Mouse (Mus musculus): ENCODE measurements around the gene Snx27. TPM values are rescaled to one million over a fixed set of nuclear protein-coding genes. Genes with fewer than 3 reads are reported as not detected.

The Snx27 gene
- 35.5 and 36.2 TPM in 2 replicates for polyA plus RNA-seq (2015; fragmentation: Nextera tagmentation; extraction: Ambion mirVana)

DNA sequence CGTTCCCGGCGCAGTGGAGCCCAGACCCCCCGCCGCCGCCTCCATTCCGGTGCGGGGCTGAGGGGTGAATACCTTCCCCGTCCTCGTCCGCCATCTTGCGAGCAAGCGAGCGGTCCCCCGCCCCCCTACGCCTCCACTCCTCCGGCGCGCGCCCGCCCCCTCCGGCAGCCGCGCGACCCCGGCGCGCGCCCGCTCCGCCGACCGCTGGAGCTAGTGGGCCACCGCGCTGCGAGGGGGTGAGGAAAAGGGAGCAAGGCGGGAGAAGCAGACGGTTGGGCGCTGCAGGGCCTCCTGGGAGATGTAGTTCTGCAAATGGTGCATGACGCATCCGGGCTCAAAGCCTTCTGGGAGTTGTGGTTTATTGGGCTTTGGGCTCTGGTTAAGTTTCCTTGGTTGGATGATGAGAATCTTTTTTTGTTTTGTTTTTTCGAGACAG lies at the start of gene Snx27:
Gene Snx27 (minus strand): TSS at position 261 of the 436 bp plus-strand sequence.
- Histone ChIP-seq H3K4me3 (replicated peaks) (peak within 1 kb of the TSS; percentile 85), H3K4me2 (replicated peaks) (peak within 1 kb of the TSS; percentile 80), H3K36me3 (no peaks in the 10 kb centered on the region), H3K9ac (peak within 1 kb of the TSS; percentile 88), H3K4me1 (replicated peaks) (peaks cover 9% of the 10 kb centered on the region; the same call in 1 of the 2 replicates), H3K9me3 (no peaks in the 10 kb centered on the region), H3K27me3 (replicated peaks) (no peaks in the 10 kb centered on the region), H3K27ac (peak within 1 kb of the TSS; percentile 81)
- peak; percentile 98 for ATAC-seq
- WGBS, result 0% methylated on average over 41 of the region's 42 CpGs

DNA sequence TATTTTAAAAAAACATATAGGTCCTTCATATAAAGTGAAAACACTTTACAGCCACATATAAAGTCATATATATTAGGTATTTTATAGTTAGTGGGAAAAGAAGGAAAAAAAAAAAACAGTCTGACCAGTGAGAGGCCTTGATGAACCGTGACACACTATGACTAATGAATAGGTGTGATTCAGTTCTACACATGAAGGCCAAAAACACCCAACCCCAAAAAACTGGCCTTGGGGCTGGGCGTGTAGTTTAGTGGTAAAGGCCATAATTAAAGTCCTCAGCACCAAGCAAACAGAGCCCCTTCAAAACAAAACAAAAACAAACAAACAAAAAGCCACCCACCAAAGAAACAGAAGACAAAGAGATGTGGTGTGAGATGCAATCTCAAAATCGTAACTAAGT lies 47.4 kb upstream of the Snx27 start:
- no peak overlapping the region for H3K4me2 ChIP-seq (replicated peaks)
- no peaks in the 10 kb centered on the region for H3K9me3 ChIP-seq
- ATAC-seq, result no peak
- no peak overlapping the region for H3K9ac ChIP-seq
- no peak overlapping the region for H3K4me3 ChIP-seq (replicated peaks)
- no peak overlapping the region for H3K27ac ChIP-seq
- no peaks in the 10 kb centered on the region for H3K36me3 ChIP-seq
- WGBS, result 86% methylated on average over 3 of the region's 3 CpGs
- no peaks in the 10 kb centered on the region for H3K27me3 ChIP-seq (replicated peaks)
- no peaks in the 10 kb centered on the region for H3K4me1 ChIP-seq (replicated peaks)

DNA sequence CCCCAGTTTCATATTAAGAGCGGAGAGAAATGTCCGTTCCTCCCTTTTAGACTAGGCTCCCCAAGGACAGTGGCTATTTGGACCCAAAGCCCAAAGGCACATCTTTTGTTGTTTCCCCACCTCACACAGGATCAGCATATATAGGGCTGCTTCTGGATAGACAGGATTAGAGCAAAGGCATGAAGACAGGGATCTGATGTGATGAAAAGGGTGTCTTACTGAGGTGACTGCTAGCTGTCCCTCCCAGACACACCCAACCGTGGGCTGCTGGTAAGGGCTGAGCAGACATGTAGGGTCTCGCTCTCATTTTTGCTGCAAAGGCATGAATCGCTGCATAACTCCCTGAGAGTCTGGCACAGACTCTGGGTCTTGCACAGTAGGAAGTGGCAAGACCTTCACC lies 46.2 kb upstream of the Snx27 start:
- no peak overlapping the region for H3K4me3 ChIP-seq (replicated peaks)
- no peak for ATAC-seq
- H3K27ac ChIP-seq, result no peak overlapping the region
- no peak overlapping the region for H3K9ac ChIP-seq
- H3K4me1 ChIP-seq (replicated peaks), result no peaks in the 10 kb centered on the region
- H3K9me3 ChIP-seq, result no peaks in the 10 kb centered on the region
- H3K27me3 ChIP-seq (replicated peaks), result no peaks in the 10 kb centered on the region
- WGBS, result 97% methylated on average over 5 of the region's 5 CpGs
- H3K36me3 ChIP-seq, result no peaks in the 10 kb centered on the region
- H3K4me2 ChIP-seq (replicated peaks), result no peak overlapping the region

DNA sequence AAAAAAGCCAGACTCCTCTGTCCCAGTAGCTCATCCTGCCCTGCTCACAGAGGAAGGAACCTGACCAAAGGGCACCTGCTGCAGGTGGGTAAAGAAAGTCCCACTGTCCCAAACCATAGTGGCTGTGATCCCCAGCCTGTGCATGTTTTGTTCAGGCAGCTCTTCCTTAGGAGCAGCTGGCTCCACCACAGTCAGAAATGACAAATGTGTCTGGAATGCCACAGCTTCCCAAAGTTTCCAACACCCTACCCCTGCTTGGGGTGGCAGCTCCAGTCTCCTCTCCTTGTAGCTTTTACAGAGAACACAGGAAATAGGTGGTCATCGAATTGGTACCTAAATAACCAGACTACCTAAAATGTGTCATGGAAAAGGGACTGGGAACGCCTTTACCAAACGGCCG lies 41.8 kb upstream of the Snx27 start:
- Histone ChIP-seq H3K36me3 (no peaks in the 10 kb centered on the region), H3K27ac (no peak overlapping the region), H3K27me3 (replicated peaks) (no peaks in the 10 kb centered on the region), H3K4me2 (replicated peaks) (no peak overlapping the region), H3K4me1 (replicated peaks) (0 out of 2 replicates have a peak, but pooled peaks cover 4% of the 10 kb centered on the region), H3K4me3 (replicated peaks) (no peak overlapping the region), H3K9ac (no peak overlapping the region), H3K9me3 (no peaks in the 10 kb centered on the region)
- 90% methylated on average over 4 of the region's 4 CpGs for WGBS
- ATAC-seq, result no peak

DNA sequence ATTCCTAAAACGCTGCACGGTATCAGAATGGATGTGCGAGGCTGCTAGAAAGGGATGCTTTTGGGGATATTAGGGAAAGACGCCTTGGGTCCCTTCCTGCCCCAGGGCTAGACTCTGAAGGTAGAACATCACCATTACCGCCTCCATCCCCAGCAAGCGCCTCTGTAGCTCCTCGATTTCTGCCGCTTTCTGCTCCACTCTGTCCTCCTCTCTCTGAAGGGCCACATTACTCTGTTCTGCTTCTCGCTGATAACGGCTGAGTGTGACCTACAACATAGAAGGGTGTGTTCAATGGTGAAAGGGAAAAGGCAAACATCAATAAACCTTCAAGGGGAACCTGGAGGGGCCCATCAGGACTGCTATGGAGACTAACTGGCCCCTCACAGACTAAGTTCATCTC lies 40.0 kb upstream of the Snx27 start:
- Histone ChIP-seq H3K4me2 (replicated peaks) (no peak overlapping the region), H3K9me3 (no peaks in the 10 kb centered on the region), H3K4me3 (replicated peaks) (no peak overlapping the region), H3K4me1 (replicated peaks) (0 out of 2 replicates have a peak, but pooled peaks cover 4% of the 10 kb centered on the region), H3K27ac (0 out of 2 replicates have a peak overlapping the region, but pooled peaks have one; percentile 19), H3K36me3 (no peaks in the 10 kb centered on the region), H3K9ac (no peak overlapping the region), H3K27me3 (replicated peaks) (no peaks in the 10 kb centered on the region)
- ATAC-seq, result peak; percentile 6; the same call in 1 of the 2 replicates
- 82% methylated on average over 10 of the region's 10 CpGs for WGBS

DNA sequence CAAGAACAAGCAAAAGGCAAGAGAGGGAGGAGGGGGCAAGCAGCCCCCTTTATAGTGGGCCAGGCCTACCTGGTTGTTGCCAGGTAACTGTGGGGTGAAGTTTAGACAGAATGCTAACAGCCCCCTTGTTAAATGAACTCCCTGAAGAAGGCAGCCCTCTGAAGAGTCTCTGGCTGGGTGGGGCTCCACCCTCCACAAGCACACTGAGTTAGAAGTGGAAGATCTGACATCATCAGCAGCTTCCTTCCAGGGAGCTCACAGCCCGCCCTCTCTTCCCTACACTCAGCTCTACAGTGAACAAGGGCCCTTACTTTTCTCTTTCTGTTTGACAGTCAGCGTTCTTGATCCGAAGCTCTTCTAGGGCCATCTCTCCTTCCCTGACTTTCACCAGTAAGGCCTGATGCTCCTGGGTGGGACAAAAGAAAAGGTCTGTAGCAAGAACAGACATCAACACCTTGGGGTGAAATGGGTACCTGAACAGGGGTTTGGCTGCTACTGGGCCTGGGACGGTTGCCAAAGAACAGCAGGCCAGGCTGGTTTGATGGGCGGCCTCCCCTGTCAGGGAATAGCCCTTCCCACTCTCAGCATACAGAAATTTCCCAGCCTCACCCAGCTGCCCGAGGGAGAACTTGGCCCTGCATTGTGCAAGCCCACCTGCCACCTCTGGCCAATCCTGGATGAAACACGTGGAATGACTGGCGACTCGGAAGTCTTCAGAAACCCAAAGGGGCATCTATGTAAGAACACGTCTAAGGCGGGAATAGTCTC lies 39.4 kb upstream of the Snx27 start:
- WGBS, result 80% methylated on average over 11 of the region's 11 CpGs
- no peak overlapping the region for H3K4me3 ChIP-seq (replicated peaks)
- ATAC-seq, result peak; percentile 73
- no peak overlapping the region for H3K9ac ChIP-seq
- H3K27ac ChIP-seq, result 0 out of 2 replicates have a peak overlapping the region, but pooled peaks have one; percentile 19
- no peaks in the 10 kb centered on the region for H3K9me3 ChIP-seq
- H3K27me3 ChIP-seq (replicated peaks), result no peaks in the 10 kb centered on the region
- no peaks in the 10 kb centered on the region for H3K36me3 ChIP-seq
- no peak overlapping the region for H3K4me2 ChIP-seq (replicated peaks)
- 0 out of 2 replicates have a peak, but pooled peaks cover 4% of the 10 kb centered on the region for H3K4me1 ChIP-seq (replicated peaks)

DNA sequence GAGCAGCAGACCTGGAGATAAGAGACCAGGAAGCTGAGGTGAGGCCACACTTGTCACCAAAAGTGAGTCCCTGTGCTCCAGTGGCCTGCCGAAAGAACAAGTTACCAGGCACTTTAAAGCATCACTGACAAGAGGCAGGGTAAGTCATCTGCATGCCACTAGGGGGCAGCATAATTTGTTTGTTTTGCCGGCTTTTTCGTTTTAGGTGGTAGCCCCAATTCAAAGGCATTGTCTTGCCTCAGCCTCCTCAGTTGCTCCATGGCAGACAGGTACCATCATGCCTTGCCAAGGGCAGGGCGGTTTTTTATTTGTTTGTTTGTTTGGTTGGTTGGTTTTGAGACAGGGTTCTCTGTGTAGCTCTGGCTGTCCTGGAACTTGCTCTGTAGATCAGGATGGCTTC lies 34.2 kb upstream of the Snx27 start:
- H3K9ac ChIP-seq, result no peak overlapping the region

DNA sequence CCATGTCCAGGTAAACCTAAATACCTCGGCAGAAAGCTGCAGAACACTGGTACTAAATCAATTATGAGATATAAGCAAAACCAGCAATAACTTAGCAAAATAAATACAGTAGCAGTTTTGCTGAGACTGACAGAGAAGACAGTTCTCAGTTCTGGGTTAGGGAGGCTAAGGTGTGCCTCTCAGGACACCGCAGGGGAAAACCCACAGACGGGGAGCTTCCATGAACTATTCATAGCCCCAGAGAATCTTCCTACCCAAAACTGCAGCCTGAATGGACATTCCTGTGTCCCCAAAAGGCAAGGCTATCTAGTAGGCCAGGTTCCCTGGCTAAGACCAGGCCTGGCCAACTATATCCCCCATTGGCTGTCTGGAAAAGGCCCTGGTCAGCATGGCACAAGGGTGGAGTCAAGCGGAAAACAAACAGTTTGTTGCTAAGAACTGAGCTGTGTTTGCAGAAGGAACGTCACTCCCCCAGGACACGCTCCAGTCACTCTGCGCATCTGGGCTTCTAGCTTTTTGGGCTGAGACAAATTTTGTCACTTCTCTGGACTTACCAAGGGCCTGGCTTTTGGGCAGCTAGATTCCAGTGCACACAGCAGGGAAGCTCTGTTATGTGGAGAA lies 30.9 kb upstream of the Snx27 start:
- Histone ChIP-seq H3K27ac (no peak overlapping the region), H3K9me3 (no peaks in the 10 kb centered on the region), H3K4me2 (replicated peaks) (no peak overlapping the region), H3K27me3 (replicated peaks) (no peaks in the 10 kb centered on the region), H3K9ac (no peak overlapping the region), H3K4me3 (replicated peaks) (no peak overlapping the region), H3K36me3 (no peaks in the 10 kb centered on the region), H3K4me1 (replicated peaks) (no peaks in the 10 kb centered on the region)
- ATAC-seq, result no peak
- 77% methylated on average over 7 of the region's 7 CpGs for whole genome bisulfite sequencing

More for the DNA sequence above, 34.2 kb upstream of the Snx27 start:
- no peak overlapping the region for H3K27ac ChIP-seq
- H3K4me1 ChIP-seq (replicated peaks), result no peaks in the 10 kb centered on the region
- 75% methylated on average over 4 of the region's 4 CpGs for WGBS
- H3K27me3 ChIP-seq (replicated peaks), result no peaks in the 10 kb centered on the region
- H3K4me2 ChIP-seq (replicated peaks), result no peak overlapping the region
- no peak for ATAC-seq
- no peaks in the 10 kb centered on the region for H3K36me3 ChIP-seq
- H3K4me3 ChIP-seq (replicated peaks), result no peak overlapping the region
- no peaks in the 10 kb centered on the region for H3K9me3 ChIP-seq

DNA sequence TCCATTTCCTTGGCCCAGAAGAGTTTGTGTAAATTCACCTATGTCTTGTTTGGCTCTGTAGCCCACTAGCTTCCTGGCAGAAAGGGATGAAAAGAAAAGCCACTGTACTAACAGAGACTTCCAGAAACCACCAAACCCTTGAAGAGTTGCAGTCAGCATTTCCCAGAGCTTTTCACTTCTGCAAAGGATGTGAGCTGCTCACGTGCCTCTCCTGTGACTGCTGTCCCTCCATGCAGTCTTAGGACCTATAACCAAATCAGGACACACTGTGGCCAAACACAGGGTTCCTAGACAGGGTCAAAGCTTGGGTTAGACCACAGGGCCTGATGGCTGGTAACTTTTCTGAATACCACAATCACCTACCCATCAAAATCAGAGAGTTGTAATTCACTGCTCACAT lies 29.8 kb upstream of the Snx27 start:
- no peak overlapping the region for H3K27ac ChIP-seq
- ATAC-seq, result no peak
- WGBS, result 68% methylated on average over 1 of the region's 1 CpGs

DNA sequence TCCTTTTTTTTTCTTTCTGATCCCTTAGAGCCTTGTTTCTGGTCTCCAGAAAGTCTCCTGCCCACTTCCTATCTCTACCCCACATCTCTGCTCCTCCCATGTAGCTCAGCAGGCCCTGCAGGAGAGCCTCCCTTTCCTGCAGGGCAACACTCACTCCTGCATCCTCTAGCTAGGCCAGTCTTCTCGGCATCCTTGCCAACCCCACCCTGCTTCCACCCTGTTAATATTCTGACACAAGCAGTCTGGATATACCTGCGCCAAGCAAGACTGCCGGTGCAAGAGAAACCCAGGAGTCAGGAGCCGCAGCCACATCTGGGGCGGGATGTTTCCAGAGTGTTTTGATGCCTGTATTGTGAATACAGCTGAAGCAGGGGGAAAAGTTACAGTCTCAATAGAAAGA lies 29.3 kb upstream of the Snx27 start:
- H3K4me1 ChIP-seq (replicated peaks), result no peaks in the 10 kb centered on the region
- no peak for ATAC-seq
- H3K9ac ChIP-seq, result no peak overlapping the region
- no peak overlapping the region for H3K4me2 ChIP-seq (replicated peaks)
- no peaks in the 10 kb centered on the region for H3K36me3 ChIP-seq
- H3K4me3 ChIP-seq (replicated peaks), result no peak overlapping the region
- no peak overlapping the region for H3K27ac ChIP-seq
- no peaks in the 10 kb centered on the region for H3K27me3 ChIP-seq (replicated peaks)
- 70% methylated on average over 5 of the region's 5 CpGs for WGBS
- no peaks in the 10 kb centered on the region for H3K9me3 ChIP-seq

More for the DNA sequence above, 29.8 kb upstream of the Snx27 start:
- Histone ChIP-seq H3K4me3 (replicated peaks) (no peak overlapping the region), H3K9me3 (no peaks in the 10 kb centered on the region), H3K4me1 (replicated peaks) (no peaks in the 10 kb centered on the region), H3K4me2 (replicated peaks) (no peak overlapping the region), H3K27me3 (replicated peaks) (no peaks in the 10 kb centered on the region), H3K36me3 (no peaks in the 10 kb centered on the region), H3K9ac (no peak overlapping the region)

DNA sequence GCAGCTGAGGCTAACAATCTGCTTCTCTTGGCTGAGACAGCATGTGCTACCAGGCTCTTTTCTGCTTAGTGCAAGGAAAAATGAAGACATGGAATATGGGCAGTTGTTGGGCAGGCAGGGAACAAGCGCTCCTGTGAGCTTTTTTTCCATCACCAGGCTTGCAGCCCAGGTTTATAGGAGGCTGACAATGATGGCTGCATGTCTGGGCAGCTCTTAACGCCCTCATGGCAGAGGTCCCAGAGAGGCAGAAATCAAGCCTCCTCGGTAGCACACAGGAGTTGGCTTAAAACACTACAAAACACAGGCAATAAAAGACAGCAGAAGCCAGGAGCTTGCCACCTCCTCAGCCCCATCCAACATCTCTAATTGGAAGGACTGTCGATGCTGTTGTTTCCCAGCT lies 28.8 kb upstream of the Snx27 start:
- Histone ChIP-seq H3K9ac (no peak overlapping the region), H3K9me3 (no peaks in the 10 kb centered on the region), H3K36me3 (no peaks in the 10 kb centered on the region), H3K4me1 (replicated peaks) (no peaks in the 10 kb centered on the region), H3K4me3 (replicated peaks) (no peak overlapping the region), H3K4me2 (replicated peaks) (no peak overlapping the region), H3K27me3 (replicated peaks) (no peaks in the 10 kb centered on the region), H3K27ac (no peak overlapping the region)
- WGBS, result 59% methylated on average over 4 of the region's 4 CpGs
- ATAC-seq, result no peak

DNA sequence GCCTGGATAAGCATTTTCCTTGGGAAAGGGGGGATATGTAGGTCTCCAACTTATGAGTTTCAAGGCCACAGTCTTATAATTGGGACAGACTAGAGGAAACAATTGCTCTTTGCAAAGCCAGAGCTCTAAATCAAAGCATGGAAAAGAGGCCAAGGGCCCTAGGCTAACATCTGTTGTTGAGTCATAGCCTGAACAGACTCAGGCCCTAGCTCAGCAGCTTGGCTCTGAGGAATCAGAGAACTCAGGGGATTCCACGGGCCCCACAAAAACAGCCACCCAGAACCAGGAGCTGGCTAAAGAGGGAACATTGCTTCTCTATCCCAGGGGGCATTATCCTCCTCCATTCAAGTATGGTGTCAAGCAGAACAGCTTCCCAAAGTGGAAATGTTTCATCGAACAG lies 28.1 kb upstream of the Snx27 start:
- Histone ChIP-seq H3K27ac (no peak overlapping the region), H3K4me3 (replicated peaks) (no peak overlapping the region), H3K27me3 (replicated peaks) (no peaks in the 10 kb centered on the region), H3K9ac (no peak overlapping the region), H3K9me3 (no peaks in the 10 kb centered on the region), H3K4me1 (replicated peaks) (no peaks in the 10 kb centered on the region), H3K4me2 (replicated peaks) (no peak overlapping the region), H3K36me3 (no peaks in the 10 kb centered on the region)
- WGBS, result 76% methylated on average over 2 of the region's 2 CpGs
- no peak for ATAC-seq
